Mouse (Mus musculus) lung, postnatal 10 days (tissue): ENCODE data around the gene Akap5.

Experiments used
- DNase-seq: peaks from one replicate; pipeline ENCODE4 v3.0.0; 2021

Gene Akap5

GRCm38 (mm10) chr12:76311227-76311626, 13.5 kb upstream of the Akap5 start:
- DNase-seq, result no peak

- DNase-seq, result no peak
Measured at GRCm38 (mm10) chr12:76311951-76312350, 12.7 kb upstream of the Akap5 start.

GRCm38 (mm10) chr12:76318282-76319212, 6.1 kb upstream of the Akap5 start:
- peak; percentile 55 for DNase-seq

- DNase-seq, result no peak
Measured at GRCm38 (mm10) chr12:76326437-76327220, 1.9 kb downstream of the Akap5 start.

GRCm38 (mm10) chr12:76328567-76329354, 4.1 kb downstream of the Akap5 start:
- no peak for DNase-seq

- DNase-seq, result no peak
Measured at GRCm38 (mm10) chr12:76333688-76334087, 9.0 kb downstream of the Akap5 start.

- no peak for DNase-seq
Measured at GRCm38 (mm10) chr12:76335641-76336040, 10.9 kb downstream of the Akap5 start.

GRCm38 (mm10) chr12:76336111-76336965, 11.6 kb downstream of the Akap5 start:
- DNase-seq, result peak; percentile 19

GRCm38 (mm10) chr12:76341080-76341479, 16.4 kb downstream of the Akap5 start:
- DNase-seq, result peak; percentile 79

- peak; percentile 71 for DNase-seq
Measured at GRCm38 (mm10) chr12:76345759-76346455, 21.2 kb downstream of the Akap5 start.

- no peak for DNase-seq
Measured at GRCm38 (mm10) chr12:76349680-76350220, 25.1 kb downstream of the Akap5 start.

GRCm38 (mm10) chr12:76360868-76361267, 36.2 kb downstream of the Akap5 start:
- no peak for DNase-seq

GRCm38 (mm10) chr12:76361405-76362302, 37.0 kb downstream of the Akap5 start:
- no peak for DNase-seq

- no peak for DNase-seq
Measured at GRCm38 (mm10) chr12:76362303-76362676, 37.6 kb downstream of the Akap5 start.

- no peak for DNase-seq
Measured at GRCm38 (mm10) chr12:76366276-76366675, 41.6 kb downstream of the Akap5 start.

GRCm38 (mm10) chr12:76367096-76367995, 42.7 kb downstream of the Akap5 start:
- peak; percentile 23 for DNase-seq

- DNase-seq, result no peak
Measured at GRCm38 (mm10) chr12:76368201-76368789, 43.6 kb downstream of the Akap5 start.

GRCm38 (mm10) chr12:76368790-76369205, 44.1 kb downstream of the Akap5 start:
- peak; percentile 69 for DNase-seq
